Mouse (Mus musculus) intestine, embryonic 16.5 days (tissue): ENCODE results near the gene Tcl1b2. TPM values are rescaled to one million over a fixed set of nuclear protein-coding genes. Genes with fewer than 3 reads are reported as not detected.
"Not testable (repeated sequence)": the region's sequence is repeated elsewhere in the genome, so short reads cannot be mapped to it uniquely, and the experiment has no call there.

Source experiments
- ATAC-seq: fragments of 200-750 bp; cut with Nextera tagmentation; 2 replicates; pipeline ENCODE4 v1.8.0; 2017; ENCODE audit warnings: moderate TSS enrichment, moderate library complexity
- H3K27ac ChIP-seq: fragments of 300-500 bp; sonication (generic); 2 replicates; pipeline ENCODE4 v1.5.1; 2014; ENCODE audit warnings: mild to moderate bottlenecking, low read length
- H3K27me3 ChIP-seq: fragments of 300-500 bp; sonication (generic); replicated peaks from 2 replicates; pipeline ENCODE4 v1.6.1; 2014; ENCODE audit warnings: low read length, control low read depth, mixed read lengths; ENCODE audit not compliant: control insufficient read depth, insufficient read depth
- H3K36me3 ChIP-seq: fragments of 300-500 bp; sonication (generic); 2 replicates; pipeline ENCODE4 v1.6.1; 2014; ENCODE audit warnings: low read length, control low read depth; ENCODE audit not compliant: control insufficient read depth, insufficient read depth
- H3K4me1 ChIP-seq: fragments of 300-500 bp; sonication (generic); 2 replicates; pipeline ENCODE4 v1.6.1; 2014; ENCODE audit warnings: low read length, control low read depth, mixed read lengths; ENCODE audit not compliant: control insufficient read depth, insufficient read depth
- H3K4me2 ChIP-seq: fragments of 300-500 bp; sonication (generic); 2 replicates; pipeline ENCODE4 v1.6.1; 2014; ENCODE audit warnings: low read depth, low read length, control low read depth
- H3K4me3 ChIP-seq: fragments of 300-500 bp; sonication (generic); 2 replicates; pipeline ENCODE4 v1.5.1; 2014; ENCODE audit warnings: mild to moderate bottlenecking, low read length
- H3K9ac ChIP-seq: fragments of 300-500 bp; sonication (generic); 2 replicates; pipeline ENCODE4 v1.6.1; 2014; ENCODE audit warnings: low read depth, low read length
- H3K9me3 ChIP-seq: fragments of 300-500 bp; sonication (generic); 2 replicates; pipeline ENCODE4 v1.6.1; 2016; ENCODE audit warnings: low read length, control low read depth; ENCODE audit not compliant: control insufficient read depth
- whole genome bisulfite sequencing: fragments of 180-500 bp; shearing (Covaris S2); extraction: QIAGEN DNeasy Blood & Tissue Kit; methylation state at CpG from one replicate; pipeline ENCODE4 v1.1.7; 2014; 5-methylcytosine and 5-hydroxymethylcytosine counted together
- polyA plus RNA-seq: library from polyadenylated mRNA; unstranded; fragments of >200 nt; fragmentation: Nextera tagmentation; extraction: Ambion mirVana; gene quantifications from 2 replicates; pipeline ENCODE4 v1.2.1, GENCODE M21; 2015

Gene Tcl1b2
- polyA plus RNA-seq, 1 experiment from 2014 or later: not detected

DNA sequence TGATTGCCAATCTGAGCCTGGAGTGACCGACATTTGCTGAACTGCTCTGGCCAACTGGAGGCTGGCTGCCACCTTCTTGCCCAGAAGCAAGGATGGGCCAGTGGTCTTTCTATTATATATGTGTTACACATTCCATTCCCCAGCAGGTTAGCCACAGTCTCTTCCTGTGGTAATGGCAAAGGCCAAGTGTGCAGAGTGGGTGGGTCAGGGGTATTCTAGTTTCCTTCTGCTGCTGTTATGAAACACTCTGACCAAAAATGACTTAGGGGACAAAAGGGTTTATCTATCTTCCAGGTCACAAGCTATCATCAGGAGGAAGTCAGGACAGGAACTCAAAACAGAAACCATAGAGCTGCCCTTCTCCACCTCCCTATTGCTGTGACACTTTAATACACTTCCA lies 29.2 kb upstream of the Tcl1b2 start:
- Histone ChIP-seq H3K4me1 (no peaks in the 10 kb centered on the region), H3K36me3 (no peaks in the 10 kb centered on the region), H3K27me3 (no peaks in the 10 kb centered on the region), H3K4me2 (no peak overlapping the region), H3K9me3 (no peaks in the 10 kb centered on the region), H3K9ac (no peak overlapping the region), H3K4me3 (no peak overlapping the region), H3K27ac (no peak overlapping the region)
- 100% methylated on average over 1 of the region's 1 CpGs for WGBS
- ATAC-seq: no peak

DNA sequence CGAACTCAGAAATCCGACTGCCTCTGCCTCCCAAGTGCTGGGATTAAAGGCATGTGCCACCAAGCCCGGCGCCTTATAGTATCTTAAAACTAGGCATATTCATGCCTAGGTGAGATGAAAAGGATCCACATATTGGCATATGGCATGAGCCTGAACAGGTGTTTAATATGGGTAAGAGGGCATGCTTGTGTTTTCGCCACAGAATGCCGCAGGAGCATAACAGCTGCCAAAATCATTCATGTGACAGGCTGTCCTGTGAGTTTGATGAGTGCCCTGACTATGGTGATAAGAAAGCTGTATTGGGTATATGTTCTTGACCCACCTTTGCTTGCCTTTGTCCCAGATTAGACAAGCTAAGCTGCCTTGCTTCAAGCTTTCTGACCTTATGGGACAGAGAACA lies 20.5 kb upstream of the Tcl1b2 start:
- H3K9ac ChIP-seq: no peak overlapping the region
- no peak overlapping the region for H3K4me3 ChIP-seq
- no peaks in the 10 kb centered on the region for H3K4me1 ChIP-seq
- H3K27ac ChIP-seq: no peak overlapping the region
- no peak overlapping the region for H3K4me2 ChIP-seq
- WGBS: 88% methylated on average over 6 of the region's 6 CpGs
- no peaks in the 10 kb centered on the region for H3K27me3 ChIP-seq
- H3K36me3 ChIP-seq: no peaks in the 10 kb centered on the region
- no peak for ATAC-seq
- no peaks in the 10 kb centered on the region for H3K9me3 ChIP-seq

DNA sequence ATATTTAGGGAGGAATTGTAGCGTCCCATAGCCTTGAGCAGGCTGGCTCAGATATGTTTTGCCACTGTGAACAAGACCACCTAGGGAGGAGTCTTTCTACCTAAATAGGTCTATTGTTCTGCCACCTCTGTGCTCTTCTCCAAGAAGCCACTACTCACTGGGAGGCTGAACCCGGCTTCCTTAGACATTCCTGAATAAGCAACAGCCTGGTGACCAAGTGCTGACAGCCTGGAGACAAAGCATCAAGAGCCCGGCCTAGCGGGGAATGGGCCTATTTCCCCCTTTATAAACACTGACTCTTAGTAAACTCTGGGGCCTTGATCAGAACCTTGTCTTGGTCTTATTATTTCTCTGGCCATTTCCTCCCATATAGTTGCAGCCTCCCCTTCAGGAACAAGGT lies 19.3 kb upstream of the Tcl1b2 start:
- no peaks in the 10 kb centered on the region for H3K36me3 ChIP-seq
- ATAC-seq: no peak
- no peak overlapping the region for H3K4me3 ChIP-seq
- no peaks in the 10 kb centered on the region for H3K9me3 ChIP-seq
- H3K4me2 ChIP-seq: no peak overlapping the region
- no peaks in the 10 kb centered on the region for H3K27me3 ChIP-seq
- no peaks in the 10 kb centered on the region for H3K4me1 ChIP-seq
- no peak overlapping the region for H3K9ac ChIP-seq
- no peak overlapping the region for H3K27ac ChIP-seq
- WGBS: 74% methylated on average over 4 of the region's 4 CpGs

DNA sequence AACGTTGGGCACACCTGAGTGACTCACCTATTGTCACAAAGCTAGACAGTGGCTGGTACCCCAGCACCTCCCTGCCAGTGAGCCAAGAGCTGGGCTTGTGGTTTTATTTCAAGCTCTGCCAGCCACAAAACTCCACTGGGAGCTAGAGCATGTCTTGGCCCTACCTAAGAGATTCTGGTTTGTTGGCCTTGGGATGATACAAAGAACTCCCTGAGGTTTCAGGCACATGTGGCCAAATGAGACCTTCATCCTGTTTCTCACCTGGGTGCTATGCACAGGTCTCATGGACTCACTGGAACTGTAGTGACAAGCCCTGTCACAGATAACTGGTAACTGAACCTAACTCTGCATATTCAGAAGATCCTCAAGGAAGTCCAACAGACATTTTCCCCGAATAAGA lies 18.2 kb upstream of the Tcl1b2 start:
- Histone ChIP-seq H3K4me3 (no peak overlapping the region), H3K9ac (no peak overlapping the region), H3K27me3 (no peaks in the 10 kb centered on the region), H3K36me3 (no peaks in the 10 kb centered on the region), H3K4me2 (no peak overlapping the region), H3K27ac (no peak overlapping the region), H3K4me1 (no peaks in the 10 kb centered on the region), H3K9me3 (no peaks in the 10 kb centered on the region)
- WGBS: 83% methylated on average over 2 of the region's 2 CpGs
- ATAC-seq: no peak

DNA sequence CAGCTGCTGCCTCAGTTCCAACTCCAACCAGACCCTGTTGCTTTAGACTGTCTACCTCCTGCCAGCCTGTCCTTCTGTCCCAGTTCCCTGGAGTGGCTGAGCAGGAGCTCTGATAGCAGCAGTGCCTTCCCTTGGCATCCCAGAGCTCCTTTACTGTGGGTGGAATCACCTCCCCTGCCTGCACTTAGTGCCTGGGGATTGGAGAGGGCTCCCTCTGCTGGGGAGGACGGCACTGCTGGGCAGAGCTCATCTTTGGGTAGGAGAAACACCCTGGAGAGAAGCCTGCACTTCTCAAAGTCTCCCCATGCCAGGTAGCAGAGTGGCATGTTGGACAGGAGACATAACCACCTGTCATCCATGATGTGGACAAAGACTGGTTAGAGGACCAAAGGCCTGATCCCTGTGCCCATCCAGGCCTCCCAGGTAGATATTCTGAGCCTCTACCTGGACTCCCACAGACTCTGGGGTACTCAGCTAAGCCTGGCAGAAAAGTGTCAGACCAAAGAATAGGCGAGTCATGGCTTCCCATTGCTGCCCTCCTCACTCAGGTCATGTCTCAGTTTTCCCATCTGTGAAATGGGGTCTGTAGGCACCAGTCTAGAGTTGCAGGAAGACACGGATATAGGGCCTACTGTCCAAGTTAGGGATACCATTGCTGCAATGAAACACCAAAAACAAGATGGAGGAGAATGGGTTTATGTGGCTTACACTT lies 16.2 kb upstream of the Tcl1b2 start:
- not testable (repeated sequence) for H3K9me3 ChIP-seq, H3K27ac ChIP-seq, H3K4me3 ChIP-seq, H3K9ac ChIP-seq, H3K36me3 ChIP-seq, H3K4me1 ChIP-seq, H3K4me2 ChIP-seq, H3K27me3 ChIP-seq, ATAC-seq
- WGBS: 69% methylated on average over 3 of the region's 3 CpGs

DNA sequence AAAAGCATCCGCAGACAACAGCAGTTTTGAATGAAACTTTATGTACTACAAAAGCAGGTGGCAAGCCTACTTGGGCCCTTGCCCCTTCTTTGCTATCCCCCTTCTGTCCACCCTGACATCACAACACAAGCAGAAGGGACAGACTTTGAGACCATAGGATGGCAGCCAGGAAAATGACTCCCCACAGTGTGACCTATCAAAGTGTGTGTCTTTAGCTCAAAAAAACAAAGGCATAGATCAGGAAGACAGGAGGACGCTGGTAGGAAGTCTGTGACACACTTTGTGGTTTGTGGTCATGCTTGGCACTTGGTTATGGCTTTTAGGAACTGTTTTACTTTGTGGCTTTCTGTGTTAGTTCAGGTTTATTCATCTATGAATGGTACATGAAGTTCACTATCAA lies 11.6 kb upstream of the Tcl1b2 start:
- not testable (repeated sequence) for H3K9ac ChIP-seq, H3K4me3 ChIP-seq, H3K4me1 ChIP-seq, H3K27me3 ChIP-seq, H3K4me2 ChIP-seq, H3K9me3 ChIP-seq, H3K27ac ChIP-seq, ATAC-seq, H3K36me3 ChIP-seq
- WGBS: 62% methylated on average over 2 of the region's 2 CpGs

DNA sequence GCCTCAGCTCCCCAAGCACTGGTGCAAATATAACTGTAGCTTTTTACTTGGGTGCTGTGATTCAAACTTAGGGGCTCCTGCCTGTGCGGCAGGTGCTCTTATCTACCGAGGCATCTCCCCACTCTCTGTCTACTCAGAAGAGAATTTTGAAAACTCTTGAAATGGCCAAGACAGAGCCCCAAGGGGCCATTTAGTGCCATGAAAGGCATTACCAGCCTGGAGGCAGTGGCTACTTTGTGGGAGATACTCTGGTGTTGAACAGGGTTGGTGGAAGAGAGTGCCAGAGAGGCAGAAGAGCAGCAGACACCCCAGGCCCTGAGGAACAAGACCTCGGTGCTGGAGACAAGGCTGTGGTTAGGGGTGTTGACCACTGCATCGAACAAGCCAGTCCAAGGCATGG lies 11.0 kb upstream of the Tcl1b2 start:
- not testable (repeated sequence) for ATAC-seq, H3K4me2 ChIP-seq, H3K27ac ChIP-seq, H3K4me3 ChIP-seq, H3K9ac ChIP-seq, H3K9me3 ChIP-seq, H3K4me1 ChIP-seq, H3K36me3 ChIP-seq, H3K27me3 ChIP-seq
- WGBS: 75% methylated on average over 4 of the region's 4 CpGs

DNA sequence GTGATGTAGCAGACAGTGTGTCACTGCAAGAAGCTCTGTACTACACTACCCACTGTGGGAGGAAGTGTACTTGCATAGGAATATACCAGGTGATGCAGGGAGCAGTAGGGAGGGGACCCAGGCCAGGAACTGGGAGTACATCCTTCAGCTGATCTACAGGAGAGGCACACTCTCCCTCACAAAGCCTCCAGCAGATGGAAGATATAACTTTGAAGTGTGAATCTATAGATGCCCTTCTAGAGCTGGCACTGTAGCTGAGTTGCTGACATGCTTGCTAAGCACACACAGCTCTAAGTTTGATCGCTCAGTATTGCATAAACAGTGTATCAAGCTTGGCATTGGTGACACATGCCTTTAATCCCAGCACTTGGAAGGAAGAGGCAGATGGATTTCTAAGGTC lies 8.1 kb upstream of the Tcl1b2 start:
- ATAC-seq, H3K27me3 ChIP-seq, H3K4me2 ChIP-seq, H3K27ac ChIP-seq, H3K4me3 ChIP-seq, H3K4me1 ChIP-seq, H3K9me3 ChIP-seq, H3K9ac ChIP-seq, H3K36me3 ChIP-seq: not testable (repeated sequence)
- WGBS: 73% methylated on average over 1 of the region's 1 CpGs

DNA sequence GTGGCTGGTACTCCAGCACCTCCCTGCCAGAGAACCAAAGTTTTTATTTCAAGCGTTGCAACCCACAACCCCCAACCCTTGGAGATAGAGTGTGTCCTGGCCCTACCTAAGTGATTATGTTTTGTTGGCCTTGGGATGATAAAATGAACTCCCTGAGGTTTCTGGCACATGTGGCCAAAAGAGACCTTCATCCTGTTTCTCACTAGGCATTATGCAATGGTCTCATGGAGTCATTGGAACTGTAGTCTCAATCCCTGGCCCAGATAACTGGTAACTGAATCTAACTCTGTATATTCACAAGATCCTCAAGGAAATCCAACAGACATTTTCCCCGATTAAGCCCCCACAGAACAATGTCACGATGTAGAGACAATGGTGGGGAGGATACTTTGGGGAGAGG lies 2.7 kb upstream of the Tcl1b2 start:
- H3K4me2 ChIP-seq: no peak overlapping the region
- no peak overlapping the region for H3K4me3 ChIP-seq
- ATAC-seq: no peak
- H3K9ac ChIP-seq: no peak overlapping the region
- H3K27me3 ChIP-seq: no peaks in the 10 kb centered on the region
- H3K36me3 ChIP-seq: no peaks in the 10 kb centered on the region
- 93% methylated on average over 3 of the region's 3 CpGs for WGBS
- H3K9me3 ChIP-seq: no peaks in the 10 kb centered on the region
- no peaks in the 10 kb centered on the region for H3K4me1 ChIP-seq
- no peak overlapping the region for H3K27ac ChIP-seq

DNA sequence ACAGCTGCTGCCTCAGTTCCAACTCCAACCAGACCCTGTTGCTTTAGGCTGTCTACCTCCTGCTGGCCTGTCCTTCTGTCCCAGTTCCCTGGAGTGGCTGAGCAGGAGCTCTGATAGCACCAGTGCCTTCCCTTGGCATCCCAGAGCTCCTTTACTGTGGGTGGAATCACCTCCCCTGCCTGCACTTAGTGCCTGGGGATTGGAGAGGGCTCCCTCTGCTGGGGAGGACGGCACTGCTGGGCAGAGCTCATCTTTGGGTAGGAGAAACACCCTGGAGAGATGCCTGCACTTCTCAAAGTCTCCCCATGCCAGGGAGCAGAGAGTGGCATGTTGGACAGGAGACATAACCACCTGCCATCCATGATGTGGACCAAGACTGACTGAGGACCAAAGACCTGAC lies 886 bp upstream of the Tcl1b2 start:
- not testable (repeated sequence) for H3K27me3 ChIP-seq, H3K36me3 ChIP-seq, H3K9ac ChIP-seq, H3K4me3 ChIP-seq, H3K9me3 ChIP-seq, H3K27ac ChIP-seq, H3K4me1 ChIP-seq, ATAC-seq, H3K4me2 ChIP-seq
- WGBS: 50% methylated on average over 1 of the region's 1 CpGs
